Mouse (Mus musculus) lung, postnatal 10 days (tissue): Measurements from ENCODE around the gene Map3k20.
A peak's percentile ranks its signal among the peaks of the same experiment; 100 is the strongest.

Source experiments
- DNase-seq: peaks from one replicate; pipeline ENCODE4 v3.0.0; 2021

The Map3k20 gene

GRCm38 (mm10) chr2:72438941-72439533, 153.6 kb downstream of the Map3k20 start:
- no peak for DNase-seq

- no peak for DNase-seq
Measured at GRCm38 (mm10) chr2:72441010-72441409, 155.6 kb downstream of the Map3k20 start.

- no peak for DNase-seq
Measured at GRCm38 (mm10) chr2:72442825-72443224, 157.4 kb downstream of the Map3k20 start.

- no peak for DNase-seq
Measured at GRCm38 (mm10) chr2:72443960-72444359, 158.5 kb downstream of the Map3k20 start.

GRCm38 (mm10) chr2:72446106-72446505, 160.7 kb downstream of the Map3k20 start:
- no peak for DNase-seq

- no peak for DNase-seq
Measured at GRCm38 (mm10) chr2:72446615-72447014, 161.2 kb downstream of the Map3k20 start.

- no peak for DNase-seq
Measured at GRCm38 (mm10) chr2:72453563-72453962, 168.1 kb downstream of the Map3k20 start.

- no peak for DNase-seq
Measured at GRCm38 (mm10) chr2:72456189-72456588, 170.8 kb downstream of the Map3k20 start.

- no peak for DNase-seq
Measured at GRCm38 (mm10) chr2:72464376-72465014, 179.1 kb downstream of the Map3k20 start.

- no peak for DNase-seq
Measured at GRCm38 (mm10) chr2:72467604-72468003, 182.2 kb downstream of the Map3k20 start.

- DNase-seq, result no peak
Measured at GRCm38 (mm10) chr2:72471415-72472070, 186.1 kb downstream of the Map3k20 start.

- DNase-seq, result no peak
Measured at GRCm38 (mm10) chr2:72474531-72475287, 189.3 kb downstream of the Map3k20 start.

- no peak for DNase-seq
Measured at GRCm38 (mm10) chr2:72475423-72475796, 190.0 kb downstream of the Map3k20 start.

GRCm38 (mm10) chr2:72475797-72476485, 190.5 kb downstream of the Map3k20 start, which contains the start of gene Cdca7:
Gene Cdca7, plus strand, starts transcription at chr2:72476159.
- DNase-seq, result peak; percentile 80

GRCm38 (mm10) chr2:72476486-72477211, 191.2 kb downstream of the Map3k20 start:
- peak; percentile 49 for DNase-seq

- DNase-seq, result no peak
Measured at GRCm38 (mm10) chr2:72477221-72477620, 191.8 kb downstream of the Map3k20 start.

- no peak for DNase-seq
Measured at GRCm38 (mm10) chr2:72478176-72478575, 192.7 kb downstream of the Map3k20 start.

GRCm38 (mm10) chr2:72478921-72479320, 193.5 kb downstream of the Map3k20 start:
- no peak for DNase-seq

GRCm38 (mm10) chr2:72479818-72480217, 194.4 kb downstream of the Map3k20 start:
- DNase-seq, result no peak

GRCm38 (mm10) chr2:72491650-72492049, 206.2 kb downstream of the Map3k20 start:
- no peak for DNase-seq
